Mouse (Mus musculus) hindbrain, postnatal 0 days (tissue): ENCODE measurements around the gene Net1. TPM values are rescaled to one million over a fixed set of nuclear protein-coding genes. Genes with fewer than 3 reads are reported as not detected.
"Not testable (repeated sequence)": the region's sequence is repeated elsewhere in the genome, so short reads cannot be mapped to it uniquely, and the experiment has no call there.

ENCODE experiments used
- ATAC-seq: fragments of 200-750 bp; cut with Nextera tagmentation; 2 replicates; pipeline ENCODE4 v1.8.0; 2017; ENCODE audit warnings: mild to moderate bottlenecking, moderate TSS enrichment, moderate library complexity
- DNase-seq: peaks from one replicate; pipeline ENCODE4 v3.0.0-alpha.2; 2015; ENCODE audit warnings: low spot score
- H3K27ac ChIP-seq: fragments of 300-500 bp; sonication (generic); 2 replicates; pipeline ENCODE4 v1.5.1; 2014; ENCODE audit warnings: mild to moderate bottlenecking
- H3K27me3 ChIP-seq: fragments of 300-500 bp; sonication (generic); 2 replicates; pipeline ENCODE4 v1.6.1; 2014; ENCODE audit warnings: low read length, mixed read lengths; ENCODE audit not compliant: insufficient read depth
- H3K36me3 ChIP-seq: fragments of 300-500 bp; sonication (generic); 2 replicates; pipeline ENCODE4 v1.6.1; 2014; ENCODE audit warnings: low read length, mixed read lengths; ENCODE audit not compliant: insufficient read depth
- H3K4me1 ChIP-seq: fragments of 300-500 bp; sonication (generic); 2 replicates; pipeline ENCODE4 v1.6.1; 2014; ENCODE audit warnings: antibody characterized with exemption, low read length, mixed read lengths; ENCODE audit not compliant: insufficient read depth
- H3K4me2 ChIP-seq: fragments of 300-500 bp; sonication (generic); 2 replicates; pipeline ENCODE4 v1.6.1; 2014; ENCODE audit warnings: low read depth, mild to moderate bottlenecking, low read length, moderate library complexity, mixed read lengths
- H3K4me3 ChIP-seq: fragments of 300-500 bp; sonication (generic); 2 replicates; pipeline ENCODE4 v1.5.1; 2014; ENCODE audit warnings: low read length
- H3K9ac ChIP-seq: fragments of 300-500 bp; sonication (generic); replicated peaks from 2 replicates; pipeline ENCODE4 v1.6.1; 2014; ENCODE audit warnings: mild to moderate bottlenecking, low read length, moderate library complexity, mixed read lengths
- H3K9me3 ChIP-seq: fragments of 300-500 bp; sonication (generic); 2 replicates; pipeline ENCODE4 v1.6.1; 2016; ENCODE audit warnings: low read length, mixed read lengths
- CTCF ChIP-seq: IDR thresholded peaks from 2 replicates; pipeline ENCODE4 v1.5.1; 2016; ENCODE audit warnings: antibody characterized with exemption, control low read depth, low read depth
- WGBS: fragments of 180-500 bp; shearing (Covaris S2); extraction: QIAGEN DNeasy Blood & Tissue Kit; methylation state at CpG from one replicate; pipeline ENCODE4 v1.1.7; 2014; 5-methylcytosine and 5-hydroxymethylcytosine counted together
- polyA plus RNA-seq: library from polyadenylated mRNA; unstranded; fragments of >200 nt; fragmentation: Nextera tagmentation; extraction: Ambion mirVana; gene quantifications from 2 replicates; pipeline ENCODE4 v1.2.1, GENCODE M21; 2015
- total RNA-seq: library from RNA; depleted of rRNA; stranded (reverse); fragments of >200 nt; gene quantifications from 2 replicates; pipeline ENCODE4 v1.2.3, GENCODE M21; 2014

Gene Net1
- total and polyA plus RNA-seq, 2 experiments from 2014 or later, result 12.1 to 12.7 TPM

GRCm38 (mm10) chr13:3899301-3899700, 18.7 kb downstream of the Net1 start:
- ATAC-seq (no peak), DNase-seq (no peak)
- Histone ChIP-seq H3K36me3 (no peaks in the 10 kb centered on the region), H3K4me2 (no peak overlapping the region), H3K9ac (no peak overlapping the region), H3K9me3 (no peaks in the 10 kb centered on the region), H3K27ac (no peak overlapping the region), H3K4me1 (no peaks in the 10 kb centered on the region), H3K4me3 (no peak overlapping the region), H3K27me3 (no peaks in the 10 kb centered on the region)
- TF ChIP-seq CTCF, result no peak
- 90% methylated on average over 9 of the region's 9 CpGs for WGBS

GRCm38 (mm10) chr13:3898202-3898601, 19.8 kb downstream of the Net1 start:
- H3K36me3 ChIP-seq, H3K9me3 ChIP-seq, ATAC-seq, H3K9ac ChIP-seq, H3K4me2 ChIP-seq, DNase-seq, H3K27me3 ChIP-seq, H3K4me3 ChIP-seq, H3K4me1 ChIP-seq, H3K27ac ChIP-seq: not testable (repeated sequence)
- WGBS, result 97% methylated on average over 5 of the region's 5 CpGs

GRCm38 (mm10) chr13:3896913-3897312, 21.1 kb downstream of the Net1 start:
- Histone ChIP-seq H3K9ac (no peak overlapping the region), H3K9me3 (no peaks in the 10 kb centered on the region), H3K27me3 (0 out of 2 replicates have a peak, but pooled peaks cover 7% of the 10 kb centered on the region), H3K4me3 (no peak overlapping the region), H3K4me2 (no peak overlapping the region), H3K4me1 (no peaks in the 10 kb centered on the region), H3K36me3 (no peaks in the 10 kb centered on the region), H3K27ac (no peak overlapping the region)
- DNase-seq (peak; percentile 88), ATAC-seq (0 out of 2 replicates have a peak, but pooled peaks have one; percentile 31)
- WGBS, result 37% methylated on average over 5 of the region's 5 CpGs
- TF ChIP-seq CTCF, result peak; percentile 95

- H3K9me3 ChIP-seq, result no peaks in the 10 kb centered on the region
- no peak overlapping the region for H3K4me2 ChIP-seq
- TF ChIP-seq CTCF, result no peak
- no peak overlapping the region for H3K9ac ChIP-seq
- no peaks in the 10 kb centered on the region for H3K4me1 ChIP-seq
- no peak for ATAC-seq
- H3K36me3 ChIP-seq, result no peaks in the 10 kb centered on the region
- H3K4me3 ChIP-seq, result no peak overlapping the region
- DNase-seq, result no peak
- WGBS, result 93% methylated on average over 6 of the region's 6 CpGs
- no peak overlapping the region for H3K27ac ChIP-seq
- 0 out of 2 replicates have a peak, but pooled peaks cover 8% of the 10 kb centered on the region for H3K27me3 ChIP-seq
These were observed 22.0 kb downstream of the Net1 start for GRCm38 (mm10) chr13:3896032-3896431.

GRCm38 (mm10) chr13:3895397-3895980, 22.5 kb downstream of the Net1 start:
- TF ChIP-seq CTCF, result no peak
- no peak overlapping the region for H3K4me3 ChIP-seq
- ATAC-seq (no peak), DNase-seq (no peak)
- H3K36me3 ChIP-seq, result no peaks in the 10 kb centered on the region
- no peak overlapping the region for H3K27ac ChIP-seq
- 83% methylated on average over 8 of the region's 8 CpGs for WGBS
- H3K27me3 ChIP-seq, result 0 out of 2 replicates have a peak, but pooled peaks cover 8% of the 10 kb centered on the region
- H3K9ac ChIP-seq, result no peak overlapping the region
- H3K4me1 ChIP-seq, result no peaks in the 10 kb centered on the region
- H3K9me3 ChIP-seq, result no peaks in the 10 kb centered on the region
- no peak overlapping the region for H3K4me2 ChIP-seq

- no peak for ATAC-seq
- Histone ChIP-seq H3K9ac (no peak overlapping the region), H3K9me3 (no peaks in the 10 kb centered on the region), H3K4me1 (no peaks in the 10 kb centered on the region), H3K4me2 (no peak overlapping the region), H3K4me3 (no peak overlapping the region), H3K36me3 (no peaks in the 10 kb centered on the region), H3K27me3 (0 out of 2 replicates have a peak, but pooled peaks cover 8% of the 10 kb centered on the region), H3K27ac (no peak overlapping the region)
- no peak for DNase-seq
- 81% methylated on average over 8 of the region's 8 CpGs for WGBS
- TF ChIP-seq CTCF, result no peak
These were observed 23.5 kb downstream of the Net1 start for GRCm38 (mm10) chr13:3894549-3894948.

- Histone ChIP-seq H3K27ac (no peak overlapping the region), H3K27me3 (0 out of 2 replicates have a peak, but pooled peaks cover 8% of the 10 kb centered on the region), H3K9me3 (no peaks in the 10 kb centered on the region), H3K4me1 (no peaks in the 10 kb centered on the region), H3K4me3 (peak overlapping the region; percentile 47), H3K4me2 (peak overlapping the region; percentile 68), H3K9ac (peak overlapping the region; percentile 49), H3K36me3 (no peaks in the 10 kb centered on the region; the same call in 1 of the 2 replicates)
- DNase-seq (peak; percentile 86), ATAC-seq (peak; percentile 97)
- TF ChIP-seq CTCF, result no peak
- under 1% methylated on average over 35 of the region's 35 CpGs for WGBS
These were observed 24.8 kb downstream of the Net1 start for GRCm38 (mm10) chr13:3893126-3893734.
